Comparison of ENCODE assay signal across 15 mouse cellular contexts in the genomic region with DNA sequence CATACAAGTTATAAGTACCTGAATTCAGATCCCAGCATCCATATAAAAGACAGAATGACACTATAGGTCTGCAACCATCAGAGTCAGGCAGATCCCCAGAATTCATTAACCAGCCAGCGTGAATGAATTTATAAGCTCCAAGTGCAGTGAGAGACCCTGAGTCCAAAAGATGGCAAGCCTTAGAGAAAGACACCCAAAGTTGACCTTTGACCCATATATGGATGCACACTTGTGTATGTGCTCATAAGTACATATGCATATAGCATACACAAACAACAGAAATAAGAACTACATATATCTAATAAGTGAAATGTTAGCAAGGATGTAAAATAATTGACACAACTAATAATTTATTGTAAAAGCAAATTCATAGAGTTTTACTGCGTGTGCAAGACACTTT.
DNase-seq lines count a peak whose midpoint lies in the region; ATAC-seq lines count a peak whose summit lies in the region.
"Had no signal": no experiment of that assay in that cellular context is flagged by ENCODE, and none has a peak within 500 bp of the region (broad histone marks: within the 10 kb centered on the region; RNA-seq: fewer than 3 reads in every experiment).

No protein-coding gene starts in this region.

- no peaks in the 10 kb centered on the region for H3K9me3 ChIP-seq in forebrain, embryonic 11.5 days (ENCODE audit: control insufficient read depth, low read length)
- H3K9me3 ChIP-seq in forebrain, embryonic 14.5 days (replicated peaks; ENCODE audit: control insufficient read depth, low read length), result no peaks in the 10 kb centered on the region
- H3K9me3 ChIP-seq in hindbrain, embryonic 11.5 days (ENCODE audit: control insufficient read depth, low read length), result no peaks in the 10 kb centered on the region
- no peaks in the 10 kb centered on the region for H3K9me3 ChIP-seq in hindbrain, embryonic 13.5 days
- no peaks in the 10 kb centered on the region for H3K9me3 ChIP-seq in midbrain, embryonic 10.5 days (replicated peaks)
- H3K9me3 ChIP-seq in midbrain, embryonic 13.5 days, result no peaks in the 10 kb centered on the region
- H3K9me3 ChIP-seq: embryonic facial prominence, embryonic 13.5 days; embryonic facial prominence, embryonic 15.5 days; forebrain, embryonic 13.5 days had no signal

- WGBS in forebrain, embryonic 11.5 days, result 79% methylated on average over 2 of the region's 2 CpGs
- WGBS in forebrain, embryonic 14.5 days, result 52% methylated on average over 2 of the region's 2 CpGs
- 69% methylated on average over 2 of the region's 2 CpGs for WGBS in hindbrain, embryonic 11.5 days
- 46% methylated on average over 2 of the region's 2 CpGs for WGBS in hindbrain, embryonic 13.5 days
- 66% methylated on average over 2 of the region's 2 CpGs for WGBS in midbrain, embryonic 10.5 days
- 48% methylated on average over 2 of the region's 2 CpGs for WGBS in midbrain, embryonic 13.5 days

- H3K27me3 ChIP-seq in forebrain, embryonic 11.5 days (ENCODE audit: control insufficient read depth, insufficient read depth, low read length), result peaks cover 5% of the 10 kb centered on the region
- no peaks in the 10 kb centered on the region for H3K27me3 ChIP-seq in forebrain, embryonic 14.5 days (replicated peaks; ENCODE audit: control insufficient read depth, insufficient read depth, low read length)
- no peaks in the 10 kb centered on the region for H3K27me3 ChIP-seq in hindbrain, embryonic 11.5 days (ENCODE audit: control insufficient read depth, insufficient read depth, low read length)
- H3K27me3 ChIP-seq in hindbrain, embryonic 13.5 days, result peaks cover 15% of the 10 kb centered on the region
- peaks cover 66% of the 10 kb centered on the region for H3K27me3 ChIP-seq in midbrain, embryonic 10.5 days (ENCODE audit: low read depth, poor library complexity, severe bottlenecking)
- H3K27me3 ChIP-seq in midbrain, embryonic 13.5 days, result peaks cover 16% of the 10 kb centered on the region; the same call in 1 of the 2 replicates
- H3K27me3 ChIP-seq: embryonic facial prominence, embryonic 15.5 days had no signal

- H3K36me3 ChIP-seq in forebrain, embryonic 11.5 days (ENCODE audit: control insufficient read depth, insufficient read depth, low read length), result no peaks in the 10 kb centered on the region
- no peaks in the 10 kb centered on the region for H3K36me3 ChIP-seq in forebrain, embryonic 14.5 days (ENCODE audit: control insufficient read depth, insufficient read depth, low read length)
- no peaks in the 10 kb centered on the region for H3K36me3 ChIP-seq in hindbrain, embryonic 11.5 days (ENCODE audit: control insufficient read depth, insufficient read depth, low read length)
- H3K36me3 ChIP-seq in hindbrain, embryonic 13.5 days, result no peaks in the 10 kb centered on the region
- no peaks in the 10 kb centered on the region for H3K36me3 ChIP-seq in midbrain, embryonic 10.5 days
- H3K36me3 ChIP-seq in midbrain, embryonic 13.5 days, result no peaks in the 10 kb centered on the region
- H3K36me3 ChIP-seq: embryonic facial prominence, embryonic 13.5 days; embryonic facial prominence, embryonic 15.5 days had no signal

- peak overlapping the region; percentile 62; the same call in 1 of the 2 replicates for H3K27ac ChIP-seq in forebrain, embryonic 11.5 days (ENCODE audit: low read depth, low read length)
- no peak overlapping the region for H3K27ac ChIP-seq in forebrain, embryonic 14.5 days (ENCODE audit: low read depth, low read length)
- H3K27ac ChIP-seq in hindbrain, embryonic 11.5 days (ENCODE audit: low read depth, low read length), result no peak overlapping the region
- no peak overlapping the region for H3K27ac ChIP-seq in hindbrain, embryonic 13.5 days
- H3K27ac ChIP-seq in midbrain, embryonic 10.5 days (replicated peaks), result peak overlapping the region; percentile 63; the same call in 1 of the 2 replicates
- H3K27ac ChIP-seq in midbrain, embryonic 13.5 days, result no peak overlapping the region
- H3K27ac ChIP-seq: embryonic facial prominence, embryonic 13.5 days; embryonic facial prominence, embryonic 15.5 days; forebrain, embryonic 13.5 days had no signal

- no peaks in the 10 kb centered on the region for H3K4me1 ChIP-seq in forebrain, embryonic 11.5 days (replicated peaks; ENCODE audit: control insufficient read depth, insufficient read depth, low read length)
- no peaks in the 10 kb centered on the region for H3K4me1 ChIP-seq in forebrain, embryonic 14.5 days (ENCODE audit: control insufficient read depth, insufficient read depth, low read length)
- no peaks in the 10 kb centered on the region for H3K4me1 ChIP-seq in hindbrain, embryonic 11.5 days (replicated peaks; ENCODE audit: control insufficient read depth, insufficient read depth, low read length)
- no peaks in the 10 kb centered on the region; the same call in 1 of the 2 replicates for H3K4me1 ChIP-seq in hindbrain, embryonic 13.5 days (replicated peaks)
- peaks cover 11% of the 10 kb centered on the region for H3K4me1 ChIP-seq in midbrain, embryonic 10.5 days
- no peaks in the 10 kb centered on the region; the same call in 1 of the 2 replicates for H3K4me1 ChIP-seq in midbrain, embryonic 13.5 days (replicated peaks)
- H3K4me1 ChIP-seq: embryonic facial prominence, embryonic 13.5 days; embryonic facial prominence, embryonic 15.5 days had no signal

- no peak overlapping the region for H3K4me3 ChIP-seq in forebrain, embryonic 11.5 days (ENCODE audit: low read depth, low read length)
- H3K4me3 ChIP-seq in forebrain, embryonic 14.5 days (ENCODE audit: low read depth, low read length), result no peak overlapping the region
- no peak overlapping the region for H3K4me3 ChIP-seq in hindbrain, embryonic 11.5 days (ENCODE audit: low read depth, low read length)
- H3K4me3 ChIP-seq in hindbrain, embryonic 13.5 days, result no peak overlapping the region
- H3K4me3 ChIP-seq in midbrain, embryonic 10.5 days, result no peak overlapping the region
- H3K4me3 ChIP-seq in midbrain, embryonic 13.5 days (replicated peaks), result no peak overlapping the region
- H3K4me3 ChIP-seq: embryonic facial prominence, embryonic 13.5 days; embryonic facial prominence, embryonic 15.5 days; erythroblast, embryonic 14.5 days; forebrain, embryonic 13.5 days had no signal

- no peak overlapping the region for H3K9ac ChIP-seq in forebrain, embryonic 11.5 days (ENCODE audit: low read length)
- no peak overlapping the region for H3K9ac ChIP-seq in forebrain, embryonic 14.5 days (ENCODE audit: low read length)
- no peak overlapping the region for H3K9ac ChIP-seq in hindbrain, embryonic 11.5 days (ENCODE audit: low read depth, low read length)
- no peak overlapping the region for H3K9ac ChIP-seq in hindbrain, embryonic 13.5 days
- H3K9ac ChIP-seq in midbrain, embryonic 13.5 days (replicated peaks), result no peak overlapping the region
- H3K9ac ChIP-seq: embryonic facial prominence, embryonic 13.5 days; embryonic facial prominence, embryonic 15.5 days; forebrain, embryonic 13.5 days had no signal

- no peak for DNase-seq in forebrain, embryonic 11.5 days (ENCODE audit: low spot score)
- no peak for DNase-seq in forebrain, embryonic 14.5 days (ENCODE audit: low spot score)
- no peak for DNase-seq in hindbrain, embryonic 11.5 days (ENCODE audit: low spot score)
- no peak for DNase-seq in midbrain, embryonic 10.5 days (ENCODE audit: low spot score)
- DNase-seq: adrenal gland, adult 2 months; cerebellum, adult 11 months; cerebellum, adult 8-10 months; cerebellum, adult 9-11 months; cerebellum, postnatal 36 days had no signal

- 0 out of 2 replicates have a peak, but pooled peaks have one; percentile 55 for ATAC-seq in forebrain, embryonic 11.5 days (replicated peaks; ENCODE audit: low FRiP score)
- no peak for ATAC-seq in forebrain, embryonic 14.5 days
- ATAC-seq in hindbrain, embryonic 11.5 days (ENCODE audit: low FRiP score), result peak; percentile 57
- ATAC-seq in hindbrain, embryonic 13.5 days (ENCODE audit: low FRiP score), result no peak
- ATAC-seq in midbrain, embryonic 13.5 days, result no peak
- ATAC-seq: forebrain, embryonic 13.5 days had no signal

- no peak overlapping the region for H3K4me2 ChIP-seq in forebrain, embryonic 11.5 days (ENCODE audit: low read depth, low read length, severe bottlenecking)
- no peak overlapping the region for H3K4me2 ChIP-seq in forebrain, embryonic 14.5 days (ENCODE audit: low read length)
- H3K4me2 ChIP-seq in hindbrain, embryonic 11.5 days (replicated peaks; ENCODE audit: low read depth, low read length), result no peak overlapping the region
- no peak overlapping the region for H3K4me2 ChIP-seq in hindbrain, embryonic 13.5 days
- no peak overlapping the region for H3K4me2 ChIP-seq in midbrain, embryonic 13.5 days (replicated peaks)
- H3K4me2 ChIP-seq: embryonic facial prominence, embryonic 13.5 days; embryonic facial prominence, embryonic 15.5 days; forebrain, embryonic 13.5 days had no signal

Comparison
In these comparisons a context has a peak if more than half of its experiments do, and no peak if none do; other contexts are left out.
1. ATAC-seq: peak in forebrain, embryonic 11.5 days (single experiment) and hindbrain, embryonic 11.5 days (single experiment); none in forebrain, embryonic 14.5 days (single experiment), hindbrain, embryonic 13.5 days (single experiment) and midbrain, embryonic 13.5 days (single experiment).
2. H3K27ac ChIP-seq: peak in forebrain, embryonic 11.5 days (single experiment) and midbrain, embryonic 10.5 days (single experiment); none in forebrain, embryonic 14.5 days (single experiment), hindbrain, embryonic 11.5 days (single experiment), hindbrain, embryonic 13.5 days (single experiment) and midbrain, embryonic 13.5 days (single experiment).